Mouse (Mus musculus) midbrain, embryonic 13.5 days (tissue): ENCODE results near the gene Fbxl5. TPM values are rescaled to one million over a fixed set of nuclear protein-coding genes. Genes with fewer than 3 reads are reported as not detected.

Experiments
- ATAC-seq: fragments of 200-750 bp; cut with Nextera tagmentation; 2 replicates; pipeline ENCODE4 v1.8.0; 2017; ENCODE audit warnings: mild to moderate bottlenecking, moderate TSS enrichment, moderate library complexity
- H3K27ac ChIP-seq: fragments of 300-500 bp; sonication (generic); 2 replicates; pipeline ENCODE4 v1.5.1; 2015; ENCODE audit warnings: inconsistent platforms, mild to moderate bottlenecking, moderate library complexity
- H3K27me3 ChIP-seq: fragments of 300-500 bp; sonication (generic); 2 replicates; pipeline ENCODE4 v1.6.1; 2015; ENCODE audit warnings: mild to moderate bottlenecking, inconsistent platforms
- H3K36me3 ChIP-seq: fragments of 300-500 bp; sonication (generic); 2 replicates; pipeline ENCODE4 v1.6.1; 2015; ENCODE audit warnings: mild to moderate bottlenecking, inconsistent platforms
- H3K4me1 ChIP-seq: fragments of 300-500 bp; sonication (generic); replicated peaks from 2 replicates; pipeline ENCODE4 v1.6.1; 2015; ENCODE audit warnings: inconsistent platforms
- H3K4me2 ChIP-seq: fragments of 300-500 bp; sonication (generic); replicated peaks from 2 replicates; pipeline ENCODE4 v1.6.1; 2015; ENCODE audit warnings: moderate library complexity, mild to moderate bottlenecking, inconsistent platforms
- H3K4me3 ChIP-seq: fragments of 300-500 bp; sonication (generic); replicated peaks from 2 replicates; pipeline ENCODE4 v1.5.1; 2015; ENCODE audit warnings: mild to moderate bottlenecking, inconsistent platforms
- H3K9ac ChIP-seq: fragments of 300-500 bp; sonication (generic); replicated peaks from 2 replicates; pipeline ENCODE4 v1.6.1; 2015; ENCODE audit warnings: mild to moderate bottlenecking, inconsistent platforms
- H3K9me3 ChIP-seq: fragments of 300-500 bp; sonication (generic); 2 replicates; pipeline ENCODE4 v1.6.1; 2016; ENCODE audit warnings: mild to moderate bottlenecking, inconsistent platforms
- WGBS: fragments of 180-500 bp; shearing (Covaris S2); methylation state at CpG from one replicate; pipeline ENCODE4 v1.1.7; 2015; 5-methylcytosine and 5-hydroxymethylcytosine counted together
- polyA plus RNA-seq: library from polyadenylated mRNA; unstranded; fragments of >200 nt; fragmentation: Nextera tagmentation; extraction: Ambion mirVana; gene quantifications from 2 replicates; pipeline ENCODE4 v1.2.1, GENCODE M21; 2015

Fbxl5 gene
- polyA plus RNA-seq, 1 experiment from 2014 or later = 62.5 TPM

DNA sequence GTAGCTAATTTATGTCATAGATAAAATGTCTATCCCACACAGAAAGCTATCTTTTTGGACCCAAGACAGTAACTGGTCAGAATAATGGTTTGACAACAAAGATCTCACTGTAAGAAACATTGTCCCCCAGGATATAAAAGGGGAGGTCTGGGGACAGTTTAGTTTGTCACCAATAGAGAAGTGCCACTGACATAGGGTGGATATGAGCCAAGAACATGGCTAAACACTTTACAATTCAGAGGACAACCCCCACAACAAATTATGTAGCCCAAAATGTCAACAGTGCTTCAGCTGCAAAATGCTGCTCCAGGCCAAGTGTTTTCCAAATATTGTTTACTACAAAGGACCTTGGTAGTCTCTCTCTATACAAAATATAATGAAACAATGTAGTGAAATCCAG lies 45.0 kb downstream of the Fbxl5 start:
- Histone ChIP-seq H3K4me3 (no peak overlapping the region), H3K4me2 (no peak overlapping the region), H3K27ac (no peak overlapping the region), H3K27me3 (no peaks in the 10 kb centered on the region), H3K9me3 (no peaks in the 10 kb centered on the region), H3K9ac (no peak overlapping the region), H3K36me3 (no peaks in the 10 kb centered on the region), H3K4me1 (peaks cover 26% of the 10 kb centered on the region)
- ATAC-seq = no peak

DNA sequence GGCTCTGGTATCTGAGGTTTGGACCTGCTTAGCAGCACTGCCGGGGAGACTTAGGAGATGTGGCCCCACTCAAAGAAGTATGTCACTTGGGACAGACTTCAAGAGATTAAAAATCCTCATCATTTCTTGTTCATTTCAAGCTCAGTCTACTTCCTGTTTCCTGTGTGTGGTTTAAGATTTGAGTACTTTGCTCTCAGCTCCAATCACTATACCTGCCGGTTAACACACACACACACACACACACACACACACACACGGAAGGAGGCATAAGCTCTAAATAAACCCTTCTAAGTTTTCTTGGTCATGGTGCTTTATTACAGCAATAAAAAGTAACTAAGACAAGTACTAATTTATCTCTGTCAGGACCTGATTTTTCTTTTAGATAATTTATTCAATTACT lies 49.9 kb downstream of the Fbxl5 start:
- Histone ChIP-seq H3K4me3 (no peak overlapping the region), H3K9ac (no peak overlapping the region), H3K36me3 (peaks cover 25% of the 10 kb centered on the region), H3K9me3 (no peaks in the 10 kb centered on the region), H3K27ac (no peak overlapping the region), H3K4me1 (peaks cover 3% of the 10 kb centered on the region; the same call in 1 of the 2 replicates), H3K27me3 (no peaks in the 10 kb centered on the region), H3K4me2 (no peak overlapping the region)
- WGBS = 95% methylated on average over 3 of the region's 3 CpGs
- no peak for ATAC-seq

DNA sequence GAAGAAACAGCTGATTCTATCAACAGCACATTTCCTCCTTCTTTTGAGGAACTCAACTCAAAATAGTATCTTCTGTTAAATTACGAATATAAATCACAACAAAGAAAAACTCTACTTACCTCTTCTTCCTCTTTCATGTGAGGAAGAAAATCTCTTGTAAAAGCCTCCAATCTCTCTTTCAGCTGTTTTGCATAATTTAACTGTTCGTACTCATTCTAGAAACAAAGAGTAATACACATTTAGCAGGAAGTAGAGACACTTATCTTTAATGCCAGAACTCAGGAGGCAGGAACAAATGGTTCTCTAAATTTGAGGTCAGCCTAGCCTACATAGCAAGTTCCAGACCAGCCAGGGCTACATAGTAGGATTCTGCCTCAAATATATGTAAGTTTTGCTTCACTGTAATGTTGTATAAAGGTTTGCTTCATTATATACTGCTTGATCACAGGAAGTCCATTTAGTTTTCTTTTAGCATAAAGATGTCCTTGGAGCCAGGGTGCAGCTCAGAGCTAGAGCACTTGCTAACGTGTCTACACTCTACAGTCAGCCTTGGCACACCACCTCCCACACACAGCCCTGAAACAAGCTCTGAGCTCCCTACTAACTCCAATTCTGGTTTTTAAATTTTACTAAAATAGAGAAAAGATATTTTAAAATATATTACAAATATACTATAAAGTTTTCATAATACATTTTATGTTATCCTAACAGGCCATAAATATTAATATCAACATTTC lies 50.7 kb downstream of the Fbxl5 start:
- H3K27me3 ChIP-seq = no peaks in the 10 kb centered on the region
- H3K9ac ChIP-seq = no peak overlapping the region
- H3K27ac ChIP-seq = no peak overlapping the region
- ATAC-seq = no peak
- no peak overlapping the region for H3K4me2 ChIP-seq
- no peak overlapping the region for H3K4me3 ChIP-seq
- H3K9me3 ChIP-seq = no peaks in the 10 kb centered on the region
- 92% methylated on average over 3 of the region's 3 CpGs for WGBS
- peaks cover 27% of the 10 kb centered on the region for H3K36me3 ChIP-seq
- H3K4me1 ChIP-seq = no peaks in the 10 kb centered on the region

DNA sequence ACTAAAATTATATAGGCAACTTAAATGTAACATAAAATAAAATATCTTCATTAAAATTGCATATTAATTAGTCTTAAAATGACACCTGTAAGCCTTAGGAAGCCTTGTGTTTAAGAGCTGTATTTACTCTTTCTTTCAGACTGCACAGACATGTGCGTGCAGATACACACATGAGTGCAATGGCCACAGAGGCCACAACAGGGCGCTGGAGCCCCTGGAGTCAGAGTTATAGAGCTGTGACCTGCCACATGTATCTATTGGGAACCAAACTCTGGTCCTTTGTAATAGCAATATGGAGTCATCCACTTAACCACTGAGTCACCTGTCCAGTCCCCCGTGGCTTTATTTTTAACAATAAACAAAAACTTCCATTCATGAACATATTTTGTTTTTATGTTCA lies 72.3 kb downstream of the Fbxl5 start:
- Histone ChIP-seq H3K4me3 (no peak overlapping the region), H3K4me1 (no peaks in the 10 kb centered on the region), H3K36me3 (peaks cover 8% of the 10 kb centered on the region), H3K27ac (no peak overlapping the region), H3K4me2 (no peak overlapping the region), H3K9me3 (no peaks in the 10 kb centered on the region), H3K9ac (no peak overlapping the region), H3K27me3 (no peaks in the 10 kb centered on the region)
- ATAC-seq = no peak
- 87% methylated on average over 3 of the region's 3 CpGs for WGBS

DNA sequence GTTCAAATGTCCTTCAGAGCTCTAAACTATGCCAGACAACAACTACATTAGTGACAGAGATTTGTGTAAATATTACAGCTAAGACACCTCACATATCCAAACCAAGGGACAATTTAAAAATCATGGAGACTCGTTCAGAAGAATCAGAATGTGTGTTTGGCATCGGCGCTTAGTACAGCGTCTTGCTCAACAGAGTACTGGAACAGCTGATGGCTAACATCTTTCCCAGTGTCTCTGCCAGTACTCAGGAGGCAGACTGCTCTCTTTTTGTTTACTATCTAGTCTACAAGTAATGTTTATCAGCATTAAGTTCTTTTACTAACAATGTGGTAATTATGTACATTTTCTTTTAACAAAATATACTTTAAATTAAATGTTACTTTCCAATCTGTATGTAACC lies 73.4 kb downstream of the Fbxl5 start:
- Histone ChIP-seq H3K9me3 (no peaks in the 10 kb centered on the region), H3K36me3 (peaks cover 7% of the 10 kb centered on the region), H3K4me3 (no peak overlapping the region), H3K4me2 (no peak overlapping the region), H3K4me1 (no peaks in the 10 kb centered on the region), H3K27me3 (no peaks in the 10 kb centered on the region), H3K9ac (no peak overlapping the region), H3K27ac (no peak overlapping the region)
- 88% methylated on average over 4 of the region's 4 CpGs for WGBS
- no peak for ATAC-seq

DNA sequence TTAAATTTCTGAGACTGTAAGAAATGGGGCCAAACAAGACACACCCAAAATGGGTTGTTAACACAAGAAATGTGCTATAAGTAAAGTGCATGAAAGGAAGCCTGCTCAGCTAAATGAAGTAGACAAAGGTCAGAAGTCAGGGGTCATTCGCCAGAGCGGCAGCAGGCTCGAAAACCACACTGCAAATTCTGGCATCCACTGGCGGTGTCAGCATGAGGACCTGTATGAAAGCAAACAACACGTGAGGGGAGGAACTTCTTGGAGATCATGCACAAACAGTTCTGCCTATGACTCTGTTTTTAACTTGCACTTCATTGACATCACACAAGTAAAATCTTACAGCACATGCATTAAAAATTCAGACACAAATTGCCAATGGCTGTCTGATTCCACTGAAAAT lies 76.3 kb downstream of the Fbxl5 start:
- WGBS = 68% methylated on average over 5 of the region's 5 CpGs
- no peak for ATAC-seq
- Histone ChIP-seq H3K36me3 (peaks cover 15% of the 10 kb centered on the region), H3K27me3 (no peaks in the 10 kb centered on the region), H3K4me1 (no peaks in the 10 kb centered on the region), H3K4me2 (no peak overlapping the region), H3K27ac (no peak overlapping the region), H3K9ac (no peak overlapping the region), H3K9me3 (no peaks in the 10 kb centered on the region), H3K4me3 (no peak overlapping the region)

DNA sequence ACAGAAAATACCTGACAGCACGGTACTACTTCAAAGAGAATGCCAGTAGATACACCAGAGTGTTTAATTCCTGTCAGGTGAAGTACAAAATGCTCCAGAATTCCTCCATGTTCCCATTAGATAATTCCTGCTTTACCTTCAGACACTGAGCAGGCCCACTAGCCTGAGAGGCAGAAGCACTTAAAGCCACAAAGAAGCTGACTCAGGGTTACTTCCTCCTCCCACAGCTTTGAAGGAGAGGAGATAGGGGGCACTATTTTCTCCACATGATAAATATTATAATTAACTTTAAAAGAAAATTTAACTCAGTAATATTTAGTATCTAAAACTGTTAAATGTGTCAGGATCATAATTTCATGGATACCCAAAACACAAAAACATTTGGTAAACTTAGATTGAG lies 77.3 kb downstream of the Fbxl5 start:
- no peaks in the 10 kb centered on the region for H3K4me1 ChIP-seq
- 96% methylated on average over 1 of the region's 1 CpGs for WGBS
- H3K4me2 ChIP-seq = no peak overlapping the region
- no peaks in the 10 kb centered on the region for H3K27me3 ChIP-seq
- peaks cover 13% of the 10 kb centered on the region for H3K36me3 ChIP-seq
- ATAC-seq = no peak
- no peak overlapping the region for H3K4me3 ChIP-seq
- no peak overlapping the region for H3K9ac ChIP-seq
- no peak overlapping the region for H3K27ac ChIP-seq
- no peaks in the 10 kb centered on the region for H3K9me3 ChIP-seq

DNA sequence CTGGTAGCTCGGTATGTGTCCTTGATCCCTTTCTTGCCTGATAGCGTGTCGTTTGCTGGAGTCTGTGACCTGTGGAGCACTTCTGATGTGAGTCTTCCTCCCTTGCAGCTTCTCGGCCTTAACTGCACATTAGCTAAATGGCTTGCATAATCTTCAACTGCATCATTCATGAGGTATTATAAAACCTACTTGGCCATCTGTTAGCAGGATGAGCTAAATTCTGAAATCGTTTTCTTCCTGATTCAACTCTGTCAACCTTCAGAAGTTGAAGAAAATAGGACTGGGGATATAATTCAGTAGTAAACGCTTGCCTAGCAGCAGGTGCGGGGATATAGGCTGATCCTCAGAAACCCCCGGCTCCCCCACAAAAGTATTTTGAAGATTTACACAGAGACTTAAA lies 89.1 kb downstream of the Fbxl5 start:
- no peak overlapping the region for H3K4me3 ChIP-seq
- H3K27ac ChIP-seq = no peak overlapping the region
- peaks cover 21% of the 10 kb centered on the region for H3K36me3 ChIP-seq
- ATAC-seq = no peak
- no peak overlapping the region for H3K9ac ChIP-seq
- H3K9me3 ChIP-seq = no peaks in the 10 kb centered on the region
- H3K4me2 ChIP-seq = no peak overlapping the region
- H3K4me1 ChIP-seq = no peaks in the 10 kb centered on the region
- 70% methylated on average over 8 of the region's 8 CpGs for WGBS
- no peaks in the 10 kb centered on the region for H3K27me3 ChIP-seq

DNA sequence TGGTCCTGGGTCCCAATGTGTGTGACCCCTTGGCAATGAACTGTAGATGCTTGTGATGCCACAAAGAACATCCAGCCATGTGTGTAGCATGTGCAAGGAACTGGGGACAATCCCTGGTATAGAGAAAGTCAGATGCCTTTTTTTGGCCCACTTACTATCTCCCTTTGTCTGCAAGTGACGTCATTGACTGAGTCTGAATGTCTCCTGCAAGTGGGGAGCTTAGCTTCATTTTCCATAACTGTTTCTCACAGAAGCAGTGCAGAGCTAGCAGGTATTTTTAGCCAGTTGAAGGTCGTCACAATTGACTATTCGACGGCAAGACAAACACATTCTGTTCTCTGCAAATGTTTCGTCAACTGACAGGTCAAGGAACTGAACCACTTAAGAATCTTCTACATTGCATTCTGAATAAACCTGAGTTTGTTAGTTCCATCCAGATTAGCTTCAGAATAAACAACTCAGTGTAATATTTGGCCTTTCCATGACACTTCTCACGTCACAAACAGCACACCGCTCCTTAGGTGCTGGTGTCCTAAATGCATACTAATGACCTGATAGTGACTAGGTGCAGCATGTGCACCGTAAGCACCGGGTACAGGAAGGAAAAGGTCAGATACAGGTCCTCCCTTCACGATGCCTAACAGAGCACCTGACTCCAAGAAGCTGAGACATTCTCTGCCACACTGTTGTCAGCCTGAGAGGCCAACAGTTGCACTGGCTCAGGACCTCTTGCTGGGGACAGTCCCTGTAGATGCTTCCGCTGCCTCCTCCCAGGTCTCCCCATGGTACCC lies 92.9 kb downstream of the Fbxl5 start:
- ATAC-seq = no peak
- H3K4me1 ChIP-seq = no peaks in the 10 kb centered on the region
- H3K9ac ChIP-seq = no peak overlapping the region
- H3K9me3 ChIP-seq = no peaks in the 10 kb centered on the region
- no peak overlapping the region for H3K4me2 ChIP-seq
- no peaks in the 10 kb centered on the region for H3K27me3 ChIP-seq
- peaks cover 34% of the 10 kb centered on the region for H3K36me3 ChIP-seq
- H3K27ac ChIP-seq = no peak overlapping the region
- H3K4me3 ChIP-seq = no peak overlapping the region
- 88% methylated on average over 11 of the region's 11 CpGs for WGBS

DNA sequence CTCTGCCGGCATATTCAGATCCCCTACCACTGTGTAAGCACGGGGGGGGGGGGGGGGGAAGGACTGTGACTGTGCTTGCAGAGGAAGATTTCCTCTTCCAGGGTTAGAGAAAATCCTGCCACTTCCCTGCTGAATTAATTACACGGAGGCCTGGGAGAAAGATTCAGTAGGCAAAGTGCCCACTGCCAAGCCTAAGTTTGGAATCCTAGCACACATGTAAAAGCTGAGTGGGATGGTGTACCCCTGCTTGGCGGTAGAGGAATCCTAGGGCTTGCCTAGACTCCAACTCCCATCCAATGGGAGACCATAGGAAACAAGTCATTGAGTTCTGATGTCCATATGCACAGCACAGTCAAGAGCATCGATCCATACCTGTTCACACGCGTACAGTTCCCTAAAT lies 97.6 kb downstream of the Fbxl5 start:
- ATAC-seq = no peak
- 90% methylated on average over 7 of the region's 7 CpGs for WGBS

DNA sequence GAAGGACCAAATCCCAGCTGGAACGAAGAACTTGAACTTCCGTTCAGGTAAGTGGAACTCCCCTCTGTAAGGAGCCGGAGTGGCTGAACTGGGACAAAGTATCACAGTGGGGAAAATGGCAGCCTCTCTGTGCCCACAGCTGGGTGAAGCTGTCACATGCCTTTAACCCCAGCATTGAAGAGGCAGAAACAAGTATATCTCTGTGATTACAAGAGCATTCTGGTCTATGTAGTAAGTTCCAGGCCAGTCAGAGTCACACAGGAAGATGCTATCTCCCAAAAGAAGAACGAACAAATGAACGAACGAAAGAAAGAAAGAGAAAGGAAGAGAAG lies 99.0 kb downstream of the Fbxl5 start:
- Histone ChIP-seq H3K27ac (no peak overlapping the region), H3K4me1 (no peaks in the 10 kb centered on the region), H3K4me3 (no peak overlapping the region), H3K27me3 (no peaks in the 10 kb centered on the region), H3K4me2 (no peak overlapping the region), H3K9me3 (no peaks in the 10 kb centered on the region), H3K9ac (no peak overlapping the region), H3K36me3 (peaks cover 60% of the 10 kb centered on the region)
- WGBS = 88% methylated on average over 6 of the region's 6 CpGs
- ATAC-seq = no peak

More for the DNA sequence above, 97.6 kb downstream of the Fbxl5 start:
- no peaks in the 10 kb centered on the region for H3K27me3 ChIP-seq
- H3K4me3 ChIP-seq = no peak overlapping the region
- no peak overlapping the region for H3K4me2 ChIP-seq
- no peaks in the 10 kb centered on the region for H3K4me1 ChIP-seq
- peaks cover 54% of the 10 kb centered on the region for H3K36me3 ChIP-seq
- no peak overlapping the region for H3K9ac ChIP-seq
- H3K27ac ChIP-seq = no peak overlapping the region
- H3K9me3 ChIP-seq = no peaks in the 10 kb centered on the region

DNA sequence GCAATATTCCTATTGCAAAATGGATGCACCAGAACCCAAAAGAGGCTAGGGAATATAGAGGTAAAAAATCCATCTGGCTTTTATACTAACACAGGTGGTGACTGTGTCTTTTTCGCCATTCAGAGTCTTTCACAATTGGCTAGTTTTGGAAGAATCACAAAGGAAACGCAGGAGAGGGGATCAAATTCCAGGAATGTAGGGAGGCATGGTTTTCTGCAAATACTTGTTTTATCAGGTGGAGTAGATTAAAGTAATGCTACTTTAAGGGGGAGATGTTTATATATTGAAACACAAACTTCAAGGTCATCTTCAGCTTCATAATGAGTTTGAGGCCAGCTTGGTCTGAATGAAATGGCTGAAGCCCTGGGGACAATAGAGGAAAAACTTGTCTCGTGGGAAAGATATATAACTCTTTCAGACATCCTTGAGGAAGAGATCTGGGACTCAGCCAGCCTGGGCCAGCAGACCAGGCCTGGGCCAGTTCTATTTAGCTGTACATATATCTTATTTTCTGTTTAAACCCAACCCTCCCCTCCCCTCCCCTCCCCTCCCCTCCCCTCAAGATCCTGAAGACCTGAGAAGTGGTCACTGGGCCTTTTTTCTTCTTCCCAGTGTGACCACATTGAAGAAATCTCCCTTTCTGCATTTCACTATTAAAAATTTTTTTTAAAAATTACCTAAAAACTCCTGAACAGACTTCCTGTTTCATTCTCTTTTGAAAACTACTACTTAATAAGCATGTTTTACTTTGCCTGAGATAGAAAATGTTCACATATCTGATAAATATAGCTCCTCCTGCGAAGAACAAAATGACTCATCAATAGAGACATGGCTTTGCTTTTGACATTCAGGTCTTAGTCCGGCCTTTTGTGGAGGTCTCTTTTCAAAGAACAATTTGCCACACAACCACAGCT lies 99.6 kb downstream of the Fbxl5 start:
- Histone ChIP-seq H3K9me3 (no peaks in the 10 kb centered on the region), H3K9ac (no peak overlapping the region), H3K4me3 (no peak overlapping the region), H3K27me3 (no peaks in the 10 kb centered on the region), H3K4me1 (no peaks in the 10 kb centered on the region), H3K36me3 (peaks cover 55% of the 10 kb centered on the region), H3K4me2 (no peak overlapping the region), H3K27ac (no peak overlapping the region)
- ATAC-seq = no peak
- WGBS = 83% methylated on average over 5 of the region's 5 CpGs
